8 mouse cellular contexts compared by ENCODE assay signal in genomic region chr11:103696851-103697564, GRCm38 (mm10). TPM values are rescaled to one million over a fixed set of nuclear protein-coding genes. Genes with fewer than 3 reads are reported as not detected.
A peak's percentile ranks its signal among the peaks of the same experiment; 100 is the strongest.
DNase-seq lines count a peak whose midpoint lies in the region; ATAC-seq and TF ChIP-seq lines count a peak whose summit lies in the region.

No protein-coding gene starts in this region.

- DNase-seq in kidney, postnatal 0 days (ENCODE audit: low spot score): peak; percentile 61
- DNase-seq in kidney, postnatal 4 days: no peak
- DNase-seq in NIH3T3 (ENCODE audit: low read depth): peak; percentile 69
- DNase-seq in liver, postnatal 0 days: no peak
- no peak for DNase-seq in spleen, postnatal 14 days (ENCODE audit: low spot score in 2 of 2)
- no peak for DNase-seq in kidney, adult 18-20 months
- no peak for DNase-seq in layer of hippocampus, postnatal 36 days

- H3K27me3 ChIP-seq in kidney, postnatal 0 days (ENCODE audit: insufficient read depth, low read length): no peaks in the 10 kb centered on the region
- no peaks in the 10 kb centered on the region for H3K27me3 ChIP-seq in forebrain, embryonic 15.5 days
- no peaks in the 10 kb centered on the region for H3K27me3 ChIP-seq in liver, postnatal 0 days (ENCODE audit: insufficient read depth, low read length)

- H3K36me3 ChIP-seq in kidney, postnatal 0 days (ENCODE audit: insufficient read depth, low read length): no peaks in the 10 kb centered on the region
- H3K36me3 ChIP-seq in forebrain, embryonic 15.5 days: no peaks in the 10 kb centered on the region
- no peaks in the 10 kb centered on the region for H3K36me3 ChIP-seq in liver, postnatal 0 days (replicated peaks; ENCODE audit: insufficient read depth, low read length)

- peak; percentile 31; the same call in 1 of the 2 replicates for TF ChIP-seq CTCF in kidney, postnatal 0 days (IDR thresholded peaks at IDR 0.05; ENCODE audit: low read depth)
- peak; percentile 38; the same call in 1 of the 2 replicates for TF ChIP-seq CTCF in liver, postnatal 0 days (IDR thresholded peaks at IDR 0.05; ENCODE audit: low read depth)

- no peak for TF ChIP-seq EP300 in liver, postnatal 0 days (IDR thresholded peaks at IDR 0.05; ENCODE audit: low read depth)

- WGBS in kidney, postnatal 0 days: 1% methylated on average over 18 of the region's 18 CpGs
- WGBS in forebrain, embryonic 15.5 days: 1% methylated on average over 18 of the region's 18 CpGs
- under 1% methylated on average over 18 of the region's 18 CpGs for WGBS in liver, postnatal 0 days (ENCODE audit: insufficient replicate concordance)

- peak overlapping the region; percentile 58 for H3K4me2 ChIP-seq in kidney, postnatal 0 days (ENCODE audit: low read length)
- peak overlapping the region; percentile 70 for H3K4me2 ChIP-seq in forebrain, embryonic 15.5 days (replicated peaks)
- H3K4me2 ChIP-seq in liver, postnatal 0 days (ENCODE audit: low read depth, low read length): peak overlapping the region; percentile 75

- H3K4me3 ChIP-seq in kidney, postnatal 0 days (replicated peaks; ENCODE audit: low read depth, low read length): peak overlapping the region; percentile 94
- H3K4me3 ChIP-seq in forebrain, embryonic 15.5 days: peak overlapping the region; percentile 98
- H3K4me3 ChIP-seq in liver, postnatal 0 days (ENCODE audit: low read depth, low read length): peak overlapping the region; percentile 88

- no peak; the same call in 1 of the 2 replicates for ATAC-seq in kidney, postnatal 0 days (replicated peaks; ENCODE audit: low FRiP score, low read depth)
- ATAC-seq in forebrain, embryonic 15.5 days (replicated peaks): no peak; the same call in 1 of the 2 replicates
- peak; percentile 80 for ATAC-seq in liver, postnatal 0 days

- H3K9me3 ChIP-seq in kidney, postnatal 0 days (replicated peaks; ENCODE audit: low read length): no peaks in the 10 kb centered on the region
- no peaks in the 10 kb centered on the region for H3K9me3 ChIP-seq in forebrain, embryonic 15.5 days
- H3K9me3 ChIP-seq in liver, postnatal 0 days (ENCODE audit: low read length): no peaks in the 10 kb centered on the region

- peak overlapping the region; percentile 85 for H3K9ac ChIP-seq in kidney, postnatal 0 days (ENCODE audit: low read depth, low read length)
- H3K9ac ChIP-seq in forebrain, embryonic 15.5 days (replicated peaks): peak overlapping the region; percentile 88
- peak overlapping the region; percentile 90 for H3K9ac ChIP-seq in liver, postnatal 0 days (replicated peaks)

- H3K27ac ChIP-seq in kidney, postnatal 0 days: peak overlapping the region; percentile 98
- H3K27ac ChIP-seq in forebrain, embryonic 15.5 days (replicated peaks): peak overlapping the region; percentile 97
- peak overlapping the region; percentile 99 for H3K27ac ChIP-seq in liver, postnatal 0 days (ENCODE audit: low read depth)

- H3K4me1 ChIP-seq in kidney, postnatal 0 days (replicated peaks; ENCODE audit: insufficient read depth, low read length): no peaks in the 10 kb centered on the region
- H3K4me1 ChIP-seq in forebrain, embryonic 15.5 days: peaks cover 17% of the 10 kb centered on the region
- 0 out of 2 replicates have a peak, but pooled peaks cover 2% of the 10 kb centered on the region for H3K4me1 ChIP-seq in liver, postnatal 0 days (ENCODE audit: insufficient read depth)

RNA-seq across cellular contexts. Expression of gene Gosr2, which starts 0.7 kb away (rescaled TPM):
- polyA plus RNA-seq in kidney, postnatal 0 days (2015; fragmentation: Nextera tagmentation; extraction: Ambion mirVana): 87.0 and 95.2 TPM in 2 replicates
- polyA plus RNA-seq in forebrain, embryonic 15.5 days (2015; fragmentation: Nextera tagmentation; extraction: Ambion mirVana): 103 TPM in 2 replicates
- 39.3 and 43.1 TPM in 2 replicates for polyA plus RNA-seq in liver, postnatal 0 days (2015; fragmentation: Nextera tagmentation; extraction: Ambion mirVana)
- 10 to 100 TPM; 63.5 to 64.6 TPM for total RNA-seq in layer of hippocampus, postnatal 36 days (2021)

RNA-seq across cellular contexts. Expression of gene Rprml, which starts 47.6 kb away (rescaled TPM):
- polyA plus RNA-seq in kidney, postnatal 0 days (2015; fragmentation: Nextera tagmentation; extraction: Ambion mirVana): 0.14 TPM in 1 of 2 replicates, not detected in the other
- polyA plus RNA-seq in forebrain, embryonic 15.5 days (2015; fragmentation: Nextera tagmentation; extraction: Ambion mirVana): 8.8 TPM in 2 replicates
- not detected in 2 replicates for polyA plus RNA-seq in liver, postnatal 0 days (2015; fragmentation: Nextera tagmentation; extraction: Ambion mirVana)
- total RNA-seq in layer of hippocampus, postnatal 36 days (2021): 100 to 1,000 TPM; 101 to 119 TPM

RNA-seq across cellular contexts. Expression of gene Wnt9b, which starts 52.6 kb away (rescaled TPM):
- 10.4 and 12.5 TPM in 2 replicates for polyA plus RNA-seq in kidney, postnatal 0 days (2015; fragmentation: Nextera tagmentation; extraction: Ambion mirVana)
- 0.10 and 0.29 TPM in 2 replicates for polyA plus RNA-seq in forebrain, embryonic 15.5 days (2015; fragmentation: Nextera tagmentation; extraction: Ambion mirVana)
- polyA plus RNA-seq in liver, postnatal 0 days (2015; fragmentation: Nextera tagmentation; extraction: Ambion mirVana): 0.08 and 0.20 TPM in 2 replicates
- under 1 TPM; 0.38 to 0.57 TPM for total RNA-seq in layer of hippocampus, postnatal 36 days (2021)

RNA-seq across cellular contexts. Expression of gene Lyzl6, which starts 58.3 kb away (rescaled TPM):
- not detected in 2 replicates for polyA plus RNA-seq in kidney, postnatal 0 days (2015; fragmentation: Nextera tagmentation; extraction: Ambion mirVana)
- not detected in 2 replicates for polyA plus RNA-seq in forebrain, embryonic 15.5 days (2015; fragmentation: Nextera tagmentation; extraction: Ambion mirVana)
- polyA plus RNA-seq in liver, postnatal 0 days (2015; fragmentation: Nextera tagmentation; extraction: Ambion mirVana): not detected in 2 replicates
- total RNA-seq in layer of hippocampus, postnatal 36 days (2021): not detected

Comparison
In these comparisons a context has a peak if more than half of its experiments do, and no peak if none do; other contexts are left out.
1. DNase-seq: peak in kidney, postnatal 0 days (single experiment) and NIH3T3 (single experiment); none in kidney, postnatal 4 days (0 of 2), liver, postnatal 0 days (single experiment), spleen, postnatal 14 days (0 of 2), kidney, adult 18-20 months (single experiment) and layer of hippocampus, postnatal 36 days (0 of 2).
2. Peak in every context shown above with its lines, with median percentiles within 50 percentile points of each other: H3K27ac ChIP-seq, H3K4me2 ChIP-seq, H3K4me3 ChIP-seq and H3K9ac ChIP-seq.